Mouse (Mus musculus): ENCODE data around the gene Glipr2.

Gene Glipr2

GRCm38 (mm10) chr4:44004623-44005409 is 47.6 kb downstream of the Glipr2 start:
- no peak for DNase-seq (ENCODE audit: extremely low spot score)

- DNase-seq (ENCODE audit: extremely low spot score), result no peak
Observed at GRCm38 (mm10) chr4:44010176-44010575, 53.0 kb downstream of the Glipr2 start.

GRCm38 (mm10) chr4:44010893-44011292 is 53.7 kb downstream of the Glipr2 start:
- DNase-seq (ENCODE audit: extremely low spot score), result no peak

- peak; percentile 2 for DNase-seq (ENCODE audit: extremely low spot score)
Observed at GRCm38 (mm10) chr4:44011799-44012198, 54.6 kb downstream of the Glipr2 start.

GRCm38 (mm10) chr4:44012376-44013367 is 55.5 kb downstream of the Glipr2 start:
- peak; percentile 92 for DNase-seq (ENCODE audit: extremely low spot score)

GRCm38 (mm10) chr4:44013391-44014070 is 56.3 kb downstream of the Glipr2 start:
- no peak for DNase-seq (ENCODE audit: extremely low spot score)

GRCm38 (mm10) chr4:44016071-44016470 is 58.9 kb downstream of the Glipr2 start:
- no peak for DNase-seq (ENCODE audit: extremely low spot score)

- DNase-seq (ENCODE audit: extremely low spot score), result no peak
Observed at GRCm38 (mm10) chr4:44016791-44017190, 59.6 kb downstream of the Glipr2 start.

- no peak for DNase-seq (ENCODE audit: extremely low spot score)
Observed at GRCm38 (mm10) chr4:44022323-44022722, 65.1 kb downstream of the Glipr2 start.

GRCm38 (mm10) chr4:44022766-44023165 is 65.6 kb downstream of the Glipr2 start:
- no peak for DNase-seq (ENCODE audit: extremely low spot score)

- no peak for DNase-seq (ENCODE audit: extremely low spot score)
Observed at GRCm38 (mm10) chr4:44023681-44024080, 66.5 kb downstream of the Glipr2 start.

- no peak for DNase-seq (ENCODE audit: extremely low spot score)
Observed at GRCm38 (mm10) chr4:44024241-44024640, 67.0 kb downstream of the Glipr2 start.

GRCm38 (mm10) chr4:44025570-44025969 is 68.4 kb downstream of the Glipr2 start:
- DNase-seq (ENCODE audit: extremely low spot score), result no peak
